Mouse (Mus musculus) hematopoietic stem cell, adult 5-6 weeks (primary cell): Measurements from ENCODE around the gene Garem2. TPM values are rescaled to one million over a fixed set of nuclear protein-coding genes. Genes with fewer than 3 reads are reported as not detected.

Experiments
- total RNA-seq: library from RNA; stranded (forward); fragments of 172-1452, 232-1000 nt; gene quantifications from 2 replicates; pipeline ENCODE4 v1.2.3, GENCODE M21; 2017

Gene Garem2
- total RNA-seq, 1 experiment from 2014 or later: not detected

Other genes starting within 250 kb of the Garem2 start
- 0.38 and 2.1 TPM in 2 replicates for gene Il6, start 92.0 kb upstream of the Garem2 start, total RNA-seq
- gene Tyms, start 31.5 kb upstream of the Garem2 start, total RNA-seq: 139 and 165 TPM in 2 replicates
- gene 3110082J24Rik, start 925 bp downstream of the Garem2 start, total RNA-seq: not detected in 2 replicates
- 123 and 139 TPM in 2 replicates for gene Hadha, start 50.0 kb downstream of the Garem2 start, total RNA-seq
- gene Hadhb, start 50.1 kb downstream of the Garem2 start, total RNA-seq: 53.2 and 65.6 TPM in 2 replicates
- gene Adgrf3, start 100.6 kb downstream of the Garem2 start, total RNA-seq: not detected in 2 replicates
- 30.1 and 62.5 TPM in 2 replicates for gene Selenoi, start 127.4 kb downstream of the Garem2 start, total RNA-seq
- gene Drc1, start 176.2 kb downstream of the Garem2 start, total RNA-seq: not detected in 2 replicates